Mouse (Mus musculus): ENCODE measurements at regions not wholly inside any gene's neighbourhood (a gene's known extent, or its start where the extent isn't known, plus 50 kb on each side); places are given as distances from the start of the nearest gene placed in this dataset.

DNA sequence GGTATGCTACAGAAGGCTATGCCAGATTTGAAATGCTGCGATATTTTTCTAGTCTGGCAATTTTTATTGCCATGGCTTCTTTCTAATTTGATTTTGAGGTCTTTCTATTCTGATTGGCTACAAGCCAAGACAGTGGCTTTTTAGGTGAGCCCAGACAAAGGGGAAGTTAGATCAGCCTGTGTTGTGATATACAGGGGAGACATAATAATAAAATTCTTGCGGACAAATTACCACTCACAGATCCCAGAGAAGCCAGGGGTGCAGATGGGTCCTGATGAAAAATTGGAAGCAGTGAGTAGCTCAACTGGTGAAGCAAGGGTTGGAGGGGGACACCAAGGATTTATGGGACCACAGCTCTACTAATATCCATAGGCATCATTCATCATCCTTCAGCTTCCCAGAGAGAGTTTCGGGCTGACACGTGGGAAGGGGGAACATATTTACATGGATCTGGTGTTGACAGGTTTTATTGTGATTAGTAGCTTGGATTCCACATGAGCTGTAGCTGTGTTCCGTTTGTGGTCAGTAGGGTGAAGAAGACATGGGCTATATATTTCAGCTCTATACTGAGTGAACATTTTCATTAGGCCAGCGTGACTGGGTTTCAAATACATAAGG lies 190.0 kb downstream of the Gm5447 start:
- H3K27ac ChIP-seq (ENCODE audit: control insufficient read depth, low read depth, low read length), result no peak overlapping the region
- TF ChIP-seq NRF1 (IDR thresholded peaks at IDR 0.05; ENCODE audit: insufficient read depth, low read depth, low read length, poor library complexity, severe bottlenecking) (no peak), KAT2A (conservative IDR thresholded peaks at IDR 0.05; ENCODE audit: low read depth, low read length) (no peak), ETS1 (IDR thresholded peaks at IDR 0.05; ENCODE audit: low read depth, low read length) (no peak), USF2 (IDR thresholded peaks at IDR 0.05; ENCODE audit: borderline replicate concordance in 1 of 2, insufficient read depth in 1 of 2, low read depth in 1 of 2, low read length in 2 of 2) (no peak), MAZ (IDR thresholded peaks at IDR 0.05; ENCODE audit: low read depth, low read length) (no peak), ZC3H11A (IDR thresholded peaks at IDR 0.05; ENCODE audit: low read depth, low read length) (no peak)

DNA sequence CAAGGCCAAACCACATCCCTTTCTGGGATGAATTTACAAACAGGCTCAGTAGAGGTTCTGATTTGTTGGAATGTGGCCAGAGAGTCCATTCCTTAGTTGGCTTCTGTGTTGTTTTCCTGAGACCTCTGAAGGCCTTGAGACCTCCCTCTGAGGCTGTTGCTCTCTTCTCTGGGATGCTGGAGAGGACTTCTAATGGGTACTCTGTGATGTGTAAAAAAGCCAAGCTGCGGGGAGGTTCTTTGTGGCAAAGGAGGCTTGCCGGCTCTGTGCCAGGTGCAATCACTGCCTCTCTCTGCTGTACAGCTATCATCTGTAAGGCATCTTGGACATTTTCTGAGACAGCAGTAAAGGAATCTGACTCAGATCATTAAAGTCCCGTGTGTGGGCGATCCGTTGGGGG lies 192.3 kb downstream of the Gm5447 start:
- no peak overlapping the region for H3K27ac ChIP-seq (ENCODE audit: control insufficient read depth, low read depth, low read length)
- H3K4me3 ChIP-seq (ENCODE audit: control insufficient read depth in 1 of 2, insufficient read depth in 1 of 2, low read depth in 2 of 2, low read length in 2 of 2), result no peak overlapping the region
- H3K36me3 ChIP-seq (ENCODE audit: control insufficient read depth in 1 of 2, insufficient read depth in 2 of 2, low read length in 2 of 2), result no peaks in the 10 kb centered on the region
- H3K9me3 ChIP-seq (replicated peaks; ENCODE audit: insufficient read depth, low read length), result no peaks in the 10 kb centered on the region
- no peak for DNase-seq (ENCODE audit: low read depth, low spot score)
- H3K9ac ChIP-seq (ENCODE audit: control insufficient read depth, low read depth, low read length, poor library complexity, severe bottlenecking), result no peak overlapping the region
- H3K27me3 ChIP-seq (ENCODE audit: control insufficient read depth in 1 of 2, insufficient read depth in 2 of 2, low read length in 2 of 2), result no peaks in the 10 kb centered on the region
- no peaks in the 10 kb centered on the region for H3K79me2 ChIP-seq (ENCODE audit: control insufficient read depth, insufficient read depth, low read length, poor library complexity)
- no peak for TF ChIP-seq EP300 (IDR thresholded peaks at IDR 0.05; ENCODE audit: low read depth in 1 of 2, low read length in 2 of 2)
- no peak for TF ChIP-seq POLR2A (IDR thresholded peaks at IDR 0.05; ENCODE audit: control insufficient read depth in 1 of 2, insufficient read depth in 1 of 2, low read depth in 1 of 2, low read length in 2 of 2, poor library complexity in 1 of 2)
- no peak for TF ChIP-seq NRF1 (IDR thresholded peaks at IDR 0.05; ENCODE audit: insufficient read depth, low read depth, low read length, poor library complexity, severe bottlenecking)
- TF ChIP-seq USF1 (IDR thresholded peaks at IDR 0.05; ENCODE audit: low read depth, low read length), result no peak
- no peak for TF ChIP-seq MXI1 (IDR thresholded peaks at IDR 0.05; ENCODE audit: low read depth, low read length)
- TF ChIP-seq POLR2AphosphoS2 (IDR thresholded peaks at IDR 0.05; ENCODE audit: low read length), result no peak
- TF ChIP-seq MEF2A (IDR thresholded peaks at IDR 0.05; ENCODE audit: extremely low read depth, insufficient replicate concordance, low read depth, low read length, poor library complexity, severe bottlenecking), result no peak
- TF ChIP-seq POLR2AphosphoS5 (IDR thresholded peaks at IDR 0.05; ENCODE audit: borderline replicate concordance, low read depth, low read length), result no peak
- no peak for TF ChIP-seq ZMIZ1 (IDR thresholded peaks at IDR 0.05; ENCODE audit: low read depth, low read length)
- no peak for TF ChIP-seq E2F4 (IDR thresholded peaks at IDR 0.05; ENCODE audit: borderline replicate concordance, low read depth, low read length)
- TF ChIP-seq MYC (IDR thresholded peaks at IDR 0.05; ENCODE audit: low read depth, low read length), result no peak
- no peak for TF ChIP-seq UBTF (IDR thresholded peaks at IDR 0.05; ENCODE audit: borderline replicate concordance, insufficient read depth, low read depth, low read length)
- H3K4me1 ChIP-seq (ENCODE audit: control insufficient read depth in 1 of 2, insufficient read depth in 2 of 2, low read length in 2 of 2), result no peaks in the 10 kb centered on the region

More for the DNA sequence above, 190.0 kb downstream of the Gm5447 start:
- Histone ChIP-seq H3K4me3 (ENCODE audit: control insufficient read depth in 1 of 2, insufficient read depth in 1 of 2, low read depth in 2 of 2, low read length in 2 of 2) (no peak overlapping the region), H3K9ac (ENCODE audit: control insufficient read depth, low read depth, low read length, poor library complexity, severe bottlenecking) (no peak overlapping the region), H3K36me3 (ENCODE audit: control insufficient read depth in 1 of 2, insufficient read depth in 2 of 2, low read length in 2 of 2) (no peaks in the 10 kb centered on the region), H3K4me1 (ENCODE audit: control insufficient read depth in 1 of 2, insufficient read depth in 2 of 2, low read length in 2 of 2) (no peaks in the 10 kb centered on the region), H3K27me3 (ENCODE audit: control insufficient read depth in 1 of 2, insufficient read depth in 2 of 2, low read length in 2 of 2) (no peaks in the 10 kb centered on the region), H3K79me2 (ENCODE audit: control insufficient read depth, insufficient read depth, low read length, poor library complexity) (no peaks in the 10 kb centered on the region), H3K9me3 (replicated peaks; ENCODE audit: insufficient read depth, low read length) (no peaks in the 10 kb centered on the region)
- peak; percentile 3 for DNase-seq (ENCODE audit: low read depth, low spot score)
